Mouse (Mus musculus) left cerebral cortex, postnatal 10 days (tissue): ENCODE measurements around the gene Slc25a27. TPM values are rescaled to one million over a fixed set of nuclear protein-coding genes. Genes with fewer than 3 reads are reported as not detected.

ENCODE experiments used
- DNase-seq, 2 experiments: peaks; one replicate each; pipeline ENCODE4 v3.0.0; 2021 to 2022; ENCODE audit warnings: low spot score in 2 of 2, mixed read lengths in 1 of 2; ENCODE audit errors: extremely low spot score in 1 of 2
- intact Hi-C: fragments of 180-260 bp; cut with DNase I; formaldehyde crosslinking; loops from one replicate; pipeline ENCODE4 v1.15.1; 2025
- total RNA-seq, 2 experiments: library from RNA; stranded (reverse); gene quantifications; 2 replicates each; pipeline ENCODE4 v1.2.3; 2021

Slc25a27 gene
- total RNA-seq, 2 experiments from 2014 or later = 39.5 to 40.9 TPM

GRCm38 (mm10) chr17:43651314-43652046 lies 15.5 kb downstream of the Slc25a27 start:
- intact Hi-C loops = no loop called here

GRCm38 (mm10) chr17:43649641-43650436 lies 17.2 kb downstream of the Slc25a27 start:
- intact Hi-C loops = no loop called here
- DNase-seq = no peak

More at GRCm38 (mm10) chr17:43651314-43652046, 15.5 kb downstream of the Slc25a27 start:
- DNase-seq = no peak

GRCm38 (mm10) chr17:43646925-43647324 lies 20.1 kb downstream of the Slc25a27 start:
- no peak for DNase-seq
- intact Hi-C loops = no loop called here

DNA sequence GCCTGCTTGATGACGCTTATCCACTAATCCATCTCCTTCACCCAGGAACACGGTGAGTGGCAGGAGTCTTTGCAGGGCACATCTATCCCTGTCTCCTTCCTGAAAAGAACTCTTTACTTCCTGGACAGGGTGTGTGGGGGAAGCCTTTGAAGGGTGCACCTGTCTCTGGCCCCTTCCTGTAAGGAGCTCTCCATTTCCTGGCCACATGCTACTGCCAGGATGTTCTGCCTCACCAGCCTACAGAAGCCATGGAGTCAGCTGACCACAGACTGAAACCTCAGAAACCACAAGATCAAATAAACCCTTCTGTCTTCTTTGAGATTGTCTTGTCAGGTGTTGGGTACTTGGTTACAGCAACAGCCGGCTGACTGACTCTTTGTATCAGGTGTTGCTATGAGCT lies 21.9 kb downstream of the Slc25a27 start:
- intact Hi-C loops = no loop called here
- DNase-seq = no peak

DNA sequence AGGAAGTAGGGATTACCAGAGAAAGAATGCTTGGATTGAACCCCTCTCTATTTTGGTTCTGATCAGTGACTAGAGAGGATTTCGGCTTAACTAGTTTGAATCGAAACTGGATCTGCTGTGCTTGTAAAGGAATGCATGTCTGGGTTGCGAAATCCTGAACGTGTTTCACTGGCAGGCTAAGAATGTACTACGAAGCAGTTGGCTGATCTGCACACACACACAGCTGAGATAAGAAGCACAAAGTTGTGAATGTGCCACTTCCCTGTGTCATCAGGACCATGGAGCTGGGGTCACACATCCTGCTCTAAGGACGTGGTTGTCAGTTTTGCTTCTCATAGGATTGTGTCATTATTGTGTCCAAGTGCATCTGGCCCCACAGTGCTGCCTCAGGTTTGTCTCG lies 22.6 kb downstream of the Slc25a27 start:
- DNase-seq = no peak
- intact Hi-C loops = no loop called here

GRCm38 (mm10) chr17:43643191-43643590 lies 23.8 kb downstream of the Slc25a27 start:
- DNase-seq = no peak
- intact Hi-C loops = no loop called here

DNA sequence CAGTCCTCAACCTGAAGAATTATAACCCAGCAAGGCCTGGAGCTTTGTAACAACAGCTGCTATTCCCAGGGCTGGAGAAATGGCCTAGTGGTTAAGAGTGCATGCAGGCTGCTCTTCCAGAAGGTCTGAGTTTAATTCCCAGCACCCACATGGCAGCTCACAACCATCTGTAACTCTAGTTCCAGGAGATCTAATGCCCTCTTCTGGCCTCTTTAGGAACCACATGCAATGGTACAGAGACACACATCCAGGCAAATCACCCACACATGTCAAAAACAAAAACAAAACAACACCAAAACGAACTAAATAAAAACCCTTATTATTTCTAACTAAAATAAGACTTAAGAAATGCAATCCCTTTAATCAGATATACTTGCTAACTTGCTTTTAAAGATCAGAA lies 26.2 kb downstream of the Slc25a27 start:
- intact Hi-C loops = no loop called here
- no peak for DNase-seq

GRCm38 (mm10) chr17:43637146-43637545 lies 29.9 kb downstream of the Slc25a27 start:
- intact Hi-C loops = no loop called here
- no peak for DNase-seq

DNA sequence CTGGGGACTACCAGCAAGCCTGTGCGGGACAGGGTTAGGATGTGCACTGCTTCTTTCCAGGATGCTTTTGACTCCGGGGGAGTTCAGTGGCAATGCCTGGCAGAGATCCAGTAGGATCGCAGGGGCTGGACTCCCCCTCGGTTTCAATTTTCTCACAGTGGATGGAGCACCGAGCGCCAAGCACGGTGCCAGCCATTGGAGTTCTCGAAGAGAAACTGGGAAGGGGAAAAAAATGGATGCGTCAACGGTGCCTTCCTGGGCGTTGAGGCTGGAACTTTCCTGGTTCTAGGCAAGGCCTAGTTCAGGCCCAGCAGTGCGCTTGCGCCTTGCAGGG lies 36.6 kb downstream of the Slc25a27 start:
- intact Hi-C loops = no loop called here
- no peak for DNase-seq

DNA sequence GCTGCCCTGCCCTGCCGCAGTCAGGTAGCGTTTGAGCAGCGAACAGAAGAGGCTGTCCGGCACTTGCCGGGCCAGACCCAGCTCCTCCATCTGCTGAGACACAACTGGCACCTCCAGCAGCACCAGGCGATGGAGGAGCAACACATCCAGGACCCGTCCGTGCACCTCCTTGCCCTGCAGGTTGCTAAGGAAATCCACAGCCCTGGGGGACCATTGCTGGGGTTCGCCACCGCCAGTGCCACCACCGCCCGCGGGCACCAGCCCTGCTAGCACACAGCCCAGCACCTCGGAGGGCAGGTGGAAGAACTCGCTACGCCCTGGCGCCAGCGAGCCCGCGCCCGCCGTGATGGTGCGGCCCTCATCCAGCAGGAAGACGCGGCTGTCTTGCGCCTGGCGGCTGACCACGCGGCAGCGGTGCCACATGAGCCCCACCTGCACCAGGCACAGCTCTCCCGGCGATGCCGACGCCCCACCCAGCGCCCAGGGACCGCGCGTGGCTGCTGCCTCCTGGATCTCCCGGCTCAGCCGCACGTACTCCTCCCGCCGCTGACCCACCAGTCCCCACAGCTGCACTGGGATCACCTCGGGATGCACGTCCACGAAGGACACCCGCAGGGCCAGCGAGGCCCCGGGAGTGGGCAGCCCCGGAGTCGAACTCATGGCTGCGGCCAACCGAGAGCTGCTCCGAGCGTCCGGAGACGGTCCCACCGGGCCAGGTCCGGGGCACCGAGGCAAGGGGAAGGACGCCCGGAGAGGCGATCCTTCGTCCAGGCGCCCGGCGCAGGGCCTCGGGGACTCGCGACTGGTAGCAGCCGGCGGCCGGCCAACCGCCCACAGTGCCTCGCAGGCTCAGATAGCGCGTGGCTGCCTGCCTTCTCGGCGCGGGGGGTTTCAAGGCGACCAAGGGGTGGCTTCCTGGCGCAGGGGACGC lies 37.3 kb downstream of the Slc25a27 start, which contains the start of gene Tdrd6:
Gene Tdrd6 (minus strand): TSS at position 804 of the 931 bp plus-strand sequence.
- intact Hi-C loops = no loop called here
- peak in 1 of 2 experiments; percentile 54 for DNase-seq

DNA sequence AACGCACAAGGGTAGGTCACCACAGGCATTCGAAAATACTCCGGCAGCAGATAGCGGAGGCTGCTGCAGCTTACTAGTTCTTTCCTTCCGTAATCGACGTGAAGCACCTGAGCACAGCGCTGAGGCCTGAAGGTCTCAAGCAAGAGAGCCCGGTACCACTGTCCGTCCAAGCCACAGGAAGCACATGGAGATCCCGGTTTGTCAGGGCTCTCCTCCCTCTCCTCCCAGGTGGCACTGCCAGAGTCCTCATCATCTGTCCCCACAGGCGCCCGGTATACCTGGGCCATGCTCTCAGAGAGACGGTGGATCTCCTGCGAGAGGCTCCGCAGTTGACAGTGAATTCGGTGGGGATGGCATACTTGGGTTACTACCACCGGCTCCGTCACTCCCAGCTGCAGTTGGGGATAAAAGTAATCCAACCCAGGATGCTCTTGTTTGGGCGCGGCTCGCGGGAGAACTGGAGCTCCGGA lies 38.0 kb downstream of the Slc25a27 start:
- no peak for DNase-seq
- intact Hi-C loops = no loop called here

GRCm38 (mm10) chr17:43628246-43628645 lies 38.8 kb downstream of the Slc25a27 start:
- intact Hi-C loops = no loop called here
- no peak for DNase-seq

DNA sequence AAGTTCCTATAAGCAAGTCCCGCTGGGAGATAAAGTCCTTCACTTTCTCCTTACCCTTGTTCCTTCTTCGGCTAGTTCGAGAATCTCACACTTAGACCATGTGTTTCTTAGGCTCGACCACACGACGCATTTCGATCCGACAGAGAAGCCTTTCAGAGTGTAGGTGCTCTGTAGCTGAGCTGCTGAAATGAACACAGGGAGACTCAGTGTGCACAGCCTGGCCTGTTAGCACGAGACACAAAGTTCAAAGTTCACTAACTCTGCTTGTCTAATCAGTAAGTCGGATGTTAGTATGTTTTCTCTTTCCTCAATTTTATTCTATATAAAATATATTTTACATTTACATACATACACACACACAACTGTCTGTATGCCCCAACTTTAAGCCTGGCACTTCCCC lies 44.9 kb downstream of the Slc25a27 start:
- intact Hi-C loops = no loop called here

DNA sequence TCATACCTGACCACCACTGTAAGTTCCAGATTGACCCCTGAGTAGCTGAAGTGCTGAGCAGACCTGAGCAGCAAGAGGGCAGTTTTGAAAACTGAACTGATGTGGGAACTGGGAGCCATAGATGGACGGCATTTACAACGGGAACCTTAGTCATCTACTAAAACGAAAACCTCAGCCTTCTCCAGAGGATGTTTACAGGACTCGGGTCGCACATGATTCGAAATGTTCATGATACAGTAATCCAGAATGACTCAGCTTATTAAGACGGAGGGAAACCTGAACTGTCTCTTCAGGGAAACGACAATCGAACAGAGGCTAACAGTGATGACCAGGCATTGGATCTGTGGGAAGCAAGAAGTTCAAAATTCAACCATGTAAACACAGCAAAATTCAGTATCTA lies 47.9 kb downstream of the Slc25a27 start:
- no peak for DNase-seq
- intact Hi-C loops = no loop called here

More for the DNA sequence above, 44.9 kb downstream of the Slc25a27 start:
- no peak for DNase-seq

DNA sequence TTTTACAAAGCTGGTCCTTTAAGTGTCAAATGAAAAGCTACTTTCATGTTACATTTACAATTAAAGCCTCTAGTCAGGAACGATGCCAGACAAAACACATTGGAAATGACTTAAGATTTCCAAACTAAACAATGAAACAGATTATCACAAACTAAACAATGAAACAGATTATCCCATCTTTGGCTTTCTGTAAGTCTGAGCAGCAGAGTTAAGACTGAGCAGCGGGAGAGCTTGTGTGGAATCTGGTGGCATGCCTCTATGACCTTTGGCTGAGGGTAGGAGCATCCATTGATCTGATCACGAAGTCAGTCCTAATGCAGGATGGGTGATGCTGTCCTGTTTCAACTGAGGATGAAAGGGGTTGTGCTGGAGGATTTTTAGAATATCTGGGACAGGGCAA lies 54.8 kb downstream of the Slc25a27 start:
- no peak for DNase-seq
- intact Hi-C loops = no loop called here

GRCm38 (mm10) chr17:43611586-43611985 lies 55.4 kb downstream of the Slc25a27 start:
- intact Hi-C loops = no loop called here
- peak; percentile 33 to 46 for DNase-seq

- intact Hi-C loops = loop anchor here (2.0 to 5.0 kb wide), 2 partner anchors 88 to 339 kb away; no protein-coding TSS in a partner anchor
- peak; percentile 28 to 64 for DNase-seq
Observed at GRCm38 (mm10) chr17:43606704-43607103, 60.3 kb downstream of the Slc25a27 start.

DNA sequence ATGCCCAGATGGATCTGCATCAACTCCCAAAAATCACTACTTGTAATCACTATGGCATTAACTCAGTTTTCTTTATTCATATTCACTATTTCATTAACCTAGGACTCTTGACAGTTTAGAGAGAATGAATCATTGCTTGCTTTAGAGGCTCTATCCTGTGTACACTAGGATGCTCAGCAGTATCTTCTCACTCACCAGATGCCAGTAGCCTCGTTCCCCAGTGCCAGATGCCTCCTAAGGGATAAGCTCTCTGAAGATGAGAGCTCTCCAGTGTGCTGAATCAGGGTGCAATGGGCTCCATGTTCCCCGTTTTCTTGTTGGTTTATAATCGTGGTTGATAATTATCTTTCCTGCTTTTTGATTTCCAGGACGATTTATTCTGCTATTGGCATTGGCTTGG lies 68.3 kb downstream of the Slc25a27 start:
- DNase-seq = no peak
- intact Hi-C loops = no loop called here

GRCm38 (mm10) chr17:43597742-43598141 lies 69.3 kb downstream of the Slc25a27 start:
- no peak for DNase-seq
- intact Hi-C loops = no loop called here
